ENCODE assay signal across 10 mouse cellular contexts in genomic region chr4:41304302-41304701, GRCm38 (mm10). TPM values are rescaled to one million over a fixed set of nuclear protein-coding genes. Genes with fewer than 3 reads are reported as not detected.
DNase-seq lines count a peak whose midpoint lies in the region; ATAC-seq and TF ChIP-seq lines count a peak whose summit lies in the region.
"Had no signal": no experiment of that assay in that cellular context is flagged by ENCODE, and none has a peak within 500 bp of the region (broad histone marks: within the 10 kb centered on the region; RNA-seq: fewer than 3 reads in every experiment).

No protein-coding gene starts in this region.

- H3K4me2 ChIP-seq in midbrain, embryonic 16.5 days (ENCODE audit: low read length), result no peak overlapping the region

- no peaks in the 10 kb centered on the region for H3K27me3 ChIP-seq in spleen, adult 2 months (ENCODE audit: control insufficient read depth, insufficient read depth, low read length)
- H3K27me3 ChIP-seq in midbrain, embryonic 16.5 days (ENCODE audit: control insufficient read depth, insufficient read depth, low read depth, low read length), result no peaks in the 10 kb centered on the region

- TF ChIP-seq POLR2A in spleen, adult 2 months (IDR thresholded peaks at IDR 0.05; ENCODE audit: low read depth, low read length), result no peak

- WGBS in spleen, adult 2 months, result 3% methylated on average over 3 of the region's 3 CpGs
- WGBS in midbrain, embryonic 16.5 days, result 75% methylated on average over 3 of the region's 3 CpGs

- no peak for TF ChIP-seq CTCF in spleen, adult 2 months (IDR thresholded peaks at IDR 0.05; ENCODE audit: extremely low read depth, insufficient read depth, insufficient read length, insufficient replicate concordance)

- no peak overlapping the region for H3K4me3 ChIP-seq in spleen, adult 2 months (ENCODE audit: extremely low read depth, insufficient read depth, insufficient read length)
- no peak overlapping the region for H3K4me3 ChIP-seq in midbrain, embryonic 16.5 days (ENCODE audit: low read depth, low read length)

- peak; percentile 21 to 22 for DNase-seq in frontal cortex, postnatal 36 days (ENCODE audit: low spot score in 2 of 2)
- DNase-seq in frontal cortex, postnatal 14 days (ENCODE audit: low spot score in 2 of 2), result no peak
- DNase-seq in spleen, adult 2 months (ENCODE audit: low read depth in 1 of 2, low spot score in 2 of 2), result peak in 1 of 2 experiments; percentile 28
- no peak for DNase-seq in spleen, postnatal 10 days (ENCODE audit: low spot score in 2 of 2)
- peak; percentile 16 for DNase-seq in thymus, postnatal 25 days
- DNase-seq in kidney, adult 11 months, result no peak
- DNase-seq: heart, postnatal 36 days had no signal

- peaks cover 31% of the 10 kb centered on the region for H3K4me1 ChIP-seq in spleen, adult 2 months (ENCODE audit: control insufficient read depth, insufficient read depth, insufficient read length)
- no peaks in the 10 kb centered on the region for H3K4me1 ChIP-seq in midbrain, embryonic 16.5 days (ENCODE audit: control insufficient read depth, insufficient read depth, low read length)

- H3K9ac ChIP-seq in midbrain, embryonic 16.5 days (ENCODE audit: low read depth, low read length), result no peak overlapping the region

- H3K27ac ChIP-seq in spleen, adult 2 months (ENCODE audit: insufficient read depth, low read length), result peak overlapping the region; percentile 73
- H3K27ac ChIP-seq in midbrain, embryonic 16.5 days (ENCODE audit: low read length), result no peak overlapping the region

- peaks cover 25% of the 10 kb centered on the region for H3K36me3 ChIP-seq in spleen, adult 2 months (ENCODE audit: control insufficient read depth, insufficient read depth, low read length)
- peaks cover 28% of the 10 kb centered on the region for H3K36me3 ChIP-seq in midbrain, embryonic 16.5 days (ENCODE audit: control insufficient read depth, insufficient read depth, low read length)

- ATAC-seq in inflammation-experienced regulatory T-cells, adult 6 months, result peak; percentile 63
- ATAC-seq in midbrain, embryonic 16.5 days, result no peak

- no peaks in the 10 kb centered on the region for H3K9me3 ChIP-seq in midbrain, embryonic 16.5 days (replicated peaks; ENCODE audit: control insufficient read depth, low read length, poor library complexity, severe bottlenecking)
- H3K9me3 ChIP-seq: G1E had no signal

RNA-seq across cellular contexts. Expression of gene Dcaf12, which starts 10.4 kb away (rescaled TPM):
- 35.4 and 44.6 TPM in 2 replicates for polyA plus RNA-seq in spleen, adult 2 months (2012; rRNA removed)
- 10 to 100 TPM; 21.6 to 32.7 (median 25.1) TPM for polyA plus RNA-seq in inflammation-experienced regulatory T-cells, adult 6 months (2017; shearing (Covaris generic))
- polyA plus RNA-seq in midbrain, embryonic 16.5 days (2015; fragmentation: Nextera tagmentation; extraction: Ambion mirVana), result 76.6 and 83.6 TPM in 2 replicates

RNA-seq across cellular contexts. Expression of gene Ubap2, which starts 29.4 kb away (rescaled TPM):
- 67.6 and 91.4 TPM in 2 replicates for polyA plus RNA-seq in spleen, adult 2 months (2012; rRNA removed)
- polyA plus RNA-seq in inflammation-experienced regulatory T-cells, adult 6 months (2017; shearing (Covaris generic)), result 10 to 100 TPM; 14.9 to 27.8 (median 18.4) TPM
- 56.4 and 57.6 TPM in 2 replicates for polyA plus RNA-seq in midbrain, embryonic 16.5 days (2015; fragmentation: Nextera tagmentation; extraction: Ambion mirVana)

RNA-seq across cellular contexts. Expression of gene Ubap1, which starts 44.5 kb away (rescaled TPM):
- polyA plus RNA-seq in spleen, adult 2 months (2012; rRNA removed), result 13.3 and 18.5 TPM in 2 replicates
- polyA plus RNA-seq in inflammation-experienced regulatory T-cells, adult 6 months (2017; shearing (Covaris generic)), result 10 to 100 TPM; 24.2 to 34.2 (median 31.8) TPM
- 64.4 and 69.0 TPM in 2 replicates for polyA plus RNA-seq in midbrain, embryonic 16.5 days (2015; fragmentation: Nextera tagmentation; extraction: Ambion mirVana)

Comparison
In these comparisons a context has a peak if more than half of its experiments do, and no peak if none do; other contexts are left out.
1. DNase-seq: peak in frontal cortex, postnatal 36 days (2 of 2) and thymus, postnatal 25 days (single experiment); none in frontal cortex, postnatal 14 days (0 of 2), spleen, postnatal 10 days (0 of 2) and kidney, adult 11 months (single experiment).